Mouse (Mus musculus) thymus, postnatal 36 days (tissue): ENCODE measurements around the gene Cav2.

Experiments used
- DNase-seq, 2 experiments: peaks; one replicate each; pipeline ENCODE4 v3.0.0; 2022; ENCODE audit warnings: mixed read lengths in 2 of 2

Cav2 gene

GRCm38 (mm10) chr6:17314659-17315616, 34.0 kb downstream of the Cav2 start:
- DNase-seq, result no peak

DNA sequence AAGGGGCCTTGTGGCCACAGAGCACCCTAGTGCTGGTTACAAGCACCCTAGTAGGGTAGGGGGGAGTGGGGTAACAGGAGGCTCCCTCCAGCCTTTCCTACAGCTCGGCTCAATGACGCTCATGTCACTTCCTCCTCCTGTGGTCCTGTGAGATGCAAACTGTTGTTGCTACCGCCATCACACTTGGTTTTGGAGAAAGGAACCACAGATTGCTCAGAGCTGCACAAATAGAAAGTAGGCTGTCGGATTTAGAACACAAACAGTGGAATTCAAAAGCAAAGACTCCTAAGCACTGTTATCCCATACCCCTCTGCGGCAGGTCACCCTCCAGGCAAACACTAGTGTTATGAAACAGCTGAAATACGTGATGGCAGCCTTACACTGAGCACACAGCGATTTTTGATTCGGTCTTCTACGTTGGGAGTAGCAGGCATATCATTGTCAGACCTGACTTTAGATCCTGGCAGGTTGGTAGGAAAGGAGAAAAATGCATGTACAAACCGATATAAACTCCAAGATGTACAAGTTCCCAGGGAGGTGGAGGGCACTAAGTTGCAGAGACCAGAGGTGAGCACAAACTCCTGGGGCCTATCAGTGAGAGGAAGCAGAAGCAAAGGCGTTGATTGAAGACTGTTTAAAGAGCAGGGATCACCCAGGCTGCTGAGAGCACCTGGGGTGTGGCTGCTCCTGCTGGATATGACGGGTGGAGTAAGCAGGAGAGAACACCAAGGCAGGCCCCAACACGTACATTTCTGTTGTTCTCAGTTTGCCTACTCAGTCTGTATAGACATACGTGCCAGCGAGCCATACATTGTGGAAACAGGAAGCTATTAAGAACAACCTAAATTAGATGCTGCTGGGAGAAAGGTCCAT, 35.5 kb downstream of the Cav2 start:
- no peak for DNase-seq

DNA sequence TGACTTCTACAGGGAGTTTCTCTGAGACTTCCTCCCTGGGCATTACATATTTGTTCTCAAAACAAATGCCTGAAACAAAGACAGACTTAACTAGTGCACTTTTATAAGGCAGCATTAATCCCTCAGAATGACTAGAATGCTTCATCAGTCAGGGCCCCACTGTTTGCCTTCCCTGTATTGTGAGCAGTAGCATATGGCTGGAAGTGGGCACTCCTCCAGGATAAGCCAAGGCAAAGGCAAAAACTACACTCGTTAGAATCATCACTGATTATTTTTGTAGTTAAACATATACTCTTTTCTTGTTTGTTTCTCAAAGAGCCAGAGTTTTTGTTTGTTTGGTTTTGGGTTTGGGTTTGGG, 36.2 kb downstream of the Cav2 start:
- no peak for DNase-seq

- DNase-seq, result no peak
Observed at GRCm38 (mm10) chr6:17317944-17318343, 37.0 kb downstream of the Cav2 start.

GRCm38 (mm10) chr6:17321976-17322375, 41.0 kb downstream of the Cav2 start:
- no peak for DNase-seq

DNA sequence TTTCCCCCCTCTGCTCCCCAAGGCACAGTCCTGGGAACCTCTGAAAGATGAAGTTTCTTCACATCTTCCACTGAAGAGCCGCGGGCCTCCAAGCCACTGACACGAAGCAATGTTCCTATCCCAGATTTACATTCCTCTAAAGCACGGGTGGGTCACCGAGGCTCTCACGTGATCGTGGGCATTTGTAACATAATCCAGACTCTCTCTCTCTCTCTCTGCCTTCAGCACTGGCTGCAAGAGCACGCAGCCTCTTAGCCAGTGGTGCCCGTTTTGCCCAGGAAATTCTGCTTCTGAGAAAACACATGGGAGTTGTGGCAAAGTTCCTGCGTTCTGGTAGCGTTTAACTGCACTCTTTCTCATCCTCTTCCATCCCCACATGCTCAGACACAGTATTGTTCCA, 46.2 kb downstream of the Cav2 start:
- no peak for DNase-seq

GRCm38 (mm10) chr6:17329801-17330200, 48.8 kb downstream of the Cav2 start:
- DNase-seq, result no peak

DNA sequence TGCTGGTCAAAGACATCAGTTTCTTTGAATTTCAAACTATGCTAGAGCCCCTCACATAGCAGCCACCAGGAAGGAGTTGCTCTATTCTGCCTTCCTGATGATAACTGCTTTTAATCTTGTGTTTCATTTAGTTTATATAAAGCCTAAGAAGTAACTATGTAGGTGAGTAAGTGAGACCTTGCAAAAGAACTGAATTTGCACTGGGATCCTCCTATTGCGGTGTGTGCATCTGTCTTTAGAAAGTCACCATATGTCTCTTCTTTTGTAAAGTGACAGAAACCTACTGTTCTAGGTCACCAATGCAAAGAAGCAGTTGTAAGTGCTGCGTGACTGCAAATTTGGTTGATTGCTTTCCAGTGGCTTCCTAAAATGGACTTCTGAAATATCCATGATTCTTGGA, 56.7 kb downstream of the Cav2 start:
- DNase-seq, result no peak
